Mouse (Mus musculus): ENCODE data around the gene Vim.
A peak's percentile ranks its signal among the peaks of the same experiment; 100 is the strongest.

Vim gene

DNA sequence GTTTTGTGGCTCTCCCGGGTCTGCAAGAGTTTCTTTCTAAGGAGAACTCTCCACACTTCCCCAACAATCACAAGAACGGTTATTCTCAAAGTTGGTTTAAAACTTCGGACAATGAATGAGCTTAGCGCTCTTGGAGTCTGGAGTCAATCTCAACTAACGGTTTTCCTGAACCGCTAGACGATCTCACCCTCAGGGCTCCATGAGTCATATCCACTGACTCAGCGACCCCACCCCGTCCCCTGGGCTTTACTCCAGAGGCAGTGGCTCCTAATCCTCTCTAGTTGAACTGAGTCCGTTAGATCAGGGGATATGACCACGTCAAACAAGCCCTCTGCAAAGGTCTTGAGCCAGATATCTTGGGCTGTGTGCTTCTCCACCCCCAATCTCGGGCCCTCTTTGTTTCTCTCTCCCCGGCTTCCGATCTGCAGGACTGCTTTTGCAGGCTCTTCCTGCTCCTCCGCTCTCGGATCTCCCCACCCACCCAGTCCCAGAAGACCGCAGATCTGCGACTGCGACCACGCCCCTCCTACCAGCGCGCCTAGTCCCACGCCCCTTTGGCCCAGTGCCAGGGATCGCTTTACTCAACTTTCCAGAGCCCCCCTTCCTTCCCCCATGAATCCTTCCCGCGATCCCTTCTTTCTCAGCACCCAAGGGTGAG is at the start of gene Vim:
TSS of gene Vim (plus strand) at position 520 of the 658 bp plus-strand sequence.
- peak; percentile 99 for DNase-seq (ENCODE audit: low read depth, low spot score)

DNA sequence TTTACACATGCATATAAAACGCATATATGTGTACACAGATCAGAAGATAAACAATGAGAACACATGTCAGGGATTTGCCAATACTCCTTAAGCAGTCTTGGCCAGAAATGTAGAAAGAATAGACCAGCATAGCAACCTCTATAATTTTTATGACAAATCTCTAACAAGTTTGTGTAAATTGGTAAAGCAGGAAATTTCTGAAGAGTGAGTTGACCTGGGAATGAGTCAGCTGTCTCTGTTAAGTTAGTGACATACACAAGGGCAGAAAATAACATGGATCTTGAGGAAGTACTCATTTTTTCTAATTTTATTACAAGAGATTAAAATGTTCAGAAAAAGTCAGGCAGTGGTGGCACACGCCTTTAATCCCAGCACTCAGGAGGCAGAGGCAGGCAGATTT is 47.5 kb upstream of the Vim start:
- peak; percentile 56 for DNase-seq (ENCODE audit: low read depth, low spot score)

DNA sequence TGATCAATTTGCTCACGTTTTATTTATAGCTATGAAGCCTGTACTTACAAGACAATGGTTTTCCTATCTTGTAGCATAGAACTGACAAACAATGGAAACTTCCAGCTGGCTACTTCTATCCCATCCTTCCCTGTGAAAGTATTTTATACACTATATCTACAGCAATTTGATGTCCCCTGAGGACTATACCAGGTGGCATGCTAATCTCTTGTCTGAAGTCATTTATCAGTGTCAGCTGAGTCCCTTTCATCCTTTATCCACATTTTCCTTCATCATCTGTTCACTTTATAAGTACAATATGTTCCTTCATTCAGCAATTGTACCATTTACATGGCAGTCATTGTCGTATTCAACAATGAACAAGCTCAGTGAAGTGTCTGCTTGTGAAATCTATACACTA is 46.6 kb upstream of the Vim start:
- no peak for DNase-seq (ENCODE audit: low read depth, low spot score)

DNA sequence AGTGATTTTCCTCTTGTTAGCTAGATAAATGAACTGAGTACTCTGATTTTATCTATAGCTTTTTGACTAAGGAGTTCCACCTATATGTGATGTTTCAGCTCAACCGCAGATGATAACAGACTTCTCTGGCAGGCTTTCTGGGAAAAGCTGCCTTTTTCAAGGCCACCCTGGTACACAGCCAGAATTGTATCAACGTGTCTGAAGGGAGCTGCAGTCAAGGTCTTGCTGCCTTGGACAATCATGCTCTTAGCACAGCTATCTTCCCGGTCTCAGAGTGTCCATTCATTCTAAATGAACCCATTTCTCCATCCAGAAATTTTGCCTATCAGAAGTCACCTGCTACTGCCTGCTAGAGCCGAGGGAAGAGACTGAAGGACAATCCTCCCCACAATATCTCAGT is 46.2 kb upstream of the Vim start:
- no peak for DNase-seq (ENCODE audit: low read depth, low spot score)

DNA sequence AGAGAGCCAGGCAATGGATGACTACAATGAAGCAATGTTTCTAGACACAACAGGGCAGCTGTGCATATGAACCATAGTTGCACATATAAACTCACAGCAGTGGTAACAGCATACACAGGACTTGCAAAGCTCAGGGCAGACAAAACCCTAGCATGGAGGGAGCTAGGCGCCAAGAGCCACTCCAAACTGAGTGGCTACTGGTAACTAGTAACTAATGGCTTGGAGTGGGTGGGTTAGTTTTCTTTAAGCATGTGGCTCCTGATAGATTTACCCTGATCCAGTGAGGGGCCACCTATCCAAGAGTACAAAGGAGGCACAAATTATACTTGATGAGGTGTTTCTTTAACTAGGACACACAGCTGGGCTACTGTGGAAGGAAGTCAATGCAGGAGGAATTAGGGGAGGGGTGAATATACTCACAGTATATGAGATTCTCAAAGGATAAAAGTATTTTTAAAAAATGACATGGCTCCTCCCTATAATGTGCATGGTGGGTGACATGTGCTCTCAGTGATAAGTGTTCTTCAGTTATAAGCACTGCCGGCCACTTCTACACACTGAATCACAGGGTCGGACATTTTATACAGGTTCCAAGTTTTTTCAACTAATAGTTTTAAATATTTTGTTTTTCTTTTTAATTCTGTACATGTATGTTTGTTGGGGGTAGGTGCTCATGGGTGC is 44.3 kb upstream of the Vim start:
- DNase-seq (ENCODE audit: low read depth, low spot score): no peak

DNA sequence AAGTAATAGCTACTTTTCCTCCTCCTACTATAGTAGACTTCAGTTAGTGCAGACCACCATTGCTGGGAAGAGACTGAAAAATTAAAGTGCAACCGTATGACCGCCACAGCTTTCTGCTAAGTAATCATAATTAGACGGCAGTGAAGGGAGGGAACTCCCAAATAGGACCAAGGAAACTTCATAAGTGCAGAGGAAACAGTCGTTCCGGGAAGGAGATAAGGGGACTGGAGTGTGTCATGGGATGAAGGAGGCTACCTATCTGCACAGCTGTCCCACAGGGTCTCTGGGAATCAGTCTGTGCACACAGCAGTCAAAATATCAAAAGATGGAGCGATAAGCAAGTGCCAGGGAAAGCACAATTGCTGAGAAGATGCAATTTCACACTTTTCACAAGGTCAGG is 43.1 kb upstream of the Vim start:
- DNase-seq (ENCODE audit: low read depth, low spot score): no peak

DNA sequence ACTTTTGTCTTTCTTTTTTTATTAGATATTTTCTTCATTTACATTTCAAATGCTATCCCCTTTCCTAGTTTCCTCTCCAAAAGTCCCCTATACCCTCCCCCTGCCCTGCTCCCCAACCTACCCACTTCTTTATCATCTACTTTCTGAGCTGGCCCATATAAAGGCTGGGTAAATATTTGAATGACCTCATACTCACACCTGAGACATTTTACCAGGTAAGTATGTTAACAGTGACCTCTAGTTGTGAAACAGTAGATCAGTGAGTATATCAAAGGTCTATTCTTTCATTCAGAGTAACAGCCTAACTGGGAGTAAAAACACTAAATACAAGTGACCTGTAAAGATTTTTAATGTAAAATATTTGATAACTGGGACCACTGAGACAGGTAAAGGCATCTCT is 37.0 kb upstream of the Vim start:
- no peak for DNase-seq (ENCODE audit: low read depth, low spot score)

DNA sequence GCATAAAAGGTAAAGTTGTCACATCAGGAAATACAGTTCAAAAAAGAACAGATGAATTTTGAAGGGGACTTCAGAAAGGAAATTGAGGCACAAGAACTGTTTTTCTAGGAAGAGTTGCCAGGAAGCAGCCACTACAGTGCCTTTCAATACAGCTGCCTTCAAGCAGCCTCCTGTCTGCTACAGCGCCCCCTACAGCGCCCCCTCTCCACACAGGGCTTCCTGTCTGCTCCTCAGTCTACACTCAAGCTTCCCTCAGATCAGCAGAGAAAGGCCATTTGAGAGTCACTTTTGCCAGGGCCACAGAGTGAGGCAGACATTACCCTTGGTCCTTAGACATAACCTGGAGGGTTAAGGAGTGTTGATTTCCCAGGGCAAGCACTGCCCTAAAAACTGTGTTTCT is 36.0 kb upstream of the Vim start:
- no peak for DNase-seq (ENCODE audit: low read depth, low spot score)

DNA sequence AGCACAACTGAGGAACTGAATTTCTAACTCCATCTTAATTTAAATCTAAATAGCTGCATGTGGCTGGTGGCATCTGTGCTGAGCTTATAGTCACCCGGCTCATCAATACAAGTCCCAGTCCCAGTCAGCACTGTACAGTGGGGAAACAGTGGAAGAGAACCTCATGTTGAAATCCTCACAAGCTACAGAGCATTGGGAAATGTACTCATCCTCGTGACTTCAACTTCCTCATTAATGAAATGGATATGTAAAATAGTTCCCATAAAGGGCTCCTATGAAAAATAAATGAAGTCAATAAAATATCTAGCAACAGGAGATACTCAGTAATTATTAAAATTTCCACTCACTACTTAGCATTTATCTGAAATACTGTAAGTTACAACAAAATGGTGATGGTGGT is 35.5 kb upstream of the Vim start:
- DNase-seq (ENCODE audit: low read depth, low spot score): no peak

DNA sequence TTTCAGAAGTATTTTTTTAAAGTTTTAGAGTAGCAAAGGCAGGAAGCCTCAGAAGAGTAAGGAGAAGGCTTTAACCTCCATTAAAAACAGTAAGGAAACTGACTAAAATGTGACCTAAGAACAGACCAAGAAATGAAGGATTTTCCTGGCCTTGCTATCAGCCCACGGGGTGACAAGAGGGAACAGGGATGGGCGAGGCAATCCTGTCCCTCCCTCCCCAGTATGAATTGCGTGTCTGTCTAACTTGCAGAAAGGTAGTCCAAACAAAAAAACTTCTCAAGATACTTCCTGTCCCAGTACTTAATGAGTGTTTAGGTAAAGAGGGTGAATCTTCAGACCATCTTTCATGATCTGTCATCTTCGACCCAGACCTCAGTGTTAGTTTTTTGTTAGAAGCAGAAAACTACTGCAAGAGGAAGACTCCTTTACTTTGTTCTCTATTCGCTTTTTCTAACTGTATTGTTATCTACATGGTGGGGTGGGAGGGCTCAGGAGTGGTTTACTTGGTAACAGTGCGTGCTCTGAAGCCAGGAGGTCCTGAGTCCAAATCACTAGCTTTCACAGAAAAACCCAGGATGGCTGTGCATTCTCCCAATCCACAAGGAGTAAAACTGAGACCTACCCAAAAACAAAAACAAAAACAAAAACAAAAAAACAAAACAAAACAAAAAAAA is 34.9 kb upstream of the Vim start:
- DNase-seq (ENCODE audit: low read depth, low spot score): no peak

DNA sequence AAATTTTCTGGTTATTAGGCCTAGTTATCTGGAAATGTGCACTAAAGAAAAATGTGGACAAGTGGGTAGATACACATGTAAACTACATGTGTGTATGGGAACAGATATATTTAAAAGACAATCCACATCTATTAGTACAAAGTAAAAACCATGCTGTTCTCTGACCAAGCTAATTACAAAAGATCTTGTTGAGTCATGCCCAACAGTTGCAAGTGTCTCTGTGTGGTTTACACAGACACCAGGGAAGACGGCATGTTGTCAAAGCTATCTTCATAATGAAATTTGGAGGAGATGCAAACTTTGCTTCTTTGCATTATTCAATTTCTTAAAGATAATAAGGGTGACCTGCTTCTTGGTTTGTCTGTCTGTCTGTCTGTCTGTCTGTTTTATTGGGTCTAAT is 33.9 kb upstream of the Vim start:
- no peak for DNase-seq (ENCODE audit: low read depth, low spot score)

DNA sequence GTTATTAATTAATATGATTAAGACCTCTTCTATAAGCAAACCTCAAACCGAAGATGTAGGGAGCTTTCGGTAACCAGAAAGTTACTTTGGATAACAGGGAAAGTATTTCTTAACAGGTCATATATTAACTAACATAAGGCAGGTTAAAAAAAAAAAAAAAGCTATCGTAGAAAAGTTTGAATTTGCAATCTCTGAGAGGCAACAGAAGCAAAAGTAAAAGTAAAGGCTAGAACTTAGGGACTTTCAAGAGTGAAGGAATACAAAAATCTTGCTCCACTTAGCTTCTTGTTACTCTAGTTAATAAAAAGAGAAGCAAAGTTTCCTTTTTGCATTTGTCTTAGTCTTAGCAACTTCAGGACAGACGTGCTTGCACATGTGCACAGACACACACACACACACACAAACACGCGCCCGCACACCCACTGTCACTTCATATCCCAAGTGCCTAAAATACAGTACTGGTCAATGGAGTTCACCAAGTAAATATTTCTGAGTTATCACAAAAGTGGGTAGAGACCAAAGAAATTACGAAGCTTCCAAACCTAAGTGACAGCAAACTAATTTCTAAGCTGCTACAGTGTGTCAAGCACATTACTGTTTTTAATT is 30.1 kb upstream of the Vim start:
- DNase-seq (ENCODE audit: low read depth, low spot score): peak; percentile 26

DNA sequence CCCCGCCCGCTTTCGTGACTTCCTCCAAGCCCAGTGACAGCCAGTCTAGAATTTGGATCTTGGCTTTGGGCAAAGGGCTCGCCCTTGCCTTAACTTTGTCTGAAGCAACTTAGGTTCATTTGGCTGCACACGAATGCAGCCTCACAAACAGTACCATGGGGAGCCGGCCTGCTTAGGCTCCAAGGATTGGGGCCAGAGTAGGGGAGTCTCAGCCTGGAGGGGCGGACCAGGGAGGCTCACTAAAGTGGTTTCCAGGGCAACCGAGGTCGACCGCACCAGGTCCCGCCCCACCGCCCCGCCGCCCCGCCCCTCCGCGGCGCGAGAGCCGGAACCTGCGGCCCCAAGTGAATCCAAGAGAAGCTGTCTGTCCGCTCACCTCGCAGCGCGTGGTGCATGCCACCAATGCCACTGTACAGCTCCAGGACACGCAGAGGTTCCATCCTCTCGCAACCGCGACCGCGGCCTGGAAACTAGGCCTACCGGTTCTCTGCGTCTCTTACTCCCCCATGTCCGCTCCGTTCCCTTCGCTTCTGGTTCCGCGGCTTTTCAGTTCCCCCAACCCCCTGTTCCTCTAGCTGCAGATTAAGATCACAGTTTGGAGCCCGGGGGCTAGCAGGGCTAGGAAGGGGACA is 29.4 kb upstream of the Vim start, which contains the start of gene Trdmt1:
TSS of gene Trdmt1 (minus strand) at position 476 of the 632 bp plus-strand sequence.
- DNase-seq (ENCODE audit: low read depth, low spot score): peak; percentile 92

DNA sequence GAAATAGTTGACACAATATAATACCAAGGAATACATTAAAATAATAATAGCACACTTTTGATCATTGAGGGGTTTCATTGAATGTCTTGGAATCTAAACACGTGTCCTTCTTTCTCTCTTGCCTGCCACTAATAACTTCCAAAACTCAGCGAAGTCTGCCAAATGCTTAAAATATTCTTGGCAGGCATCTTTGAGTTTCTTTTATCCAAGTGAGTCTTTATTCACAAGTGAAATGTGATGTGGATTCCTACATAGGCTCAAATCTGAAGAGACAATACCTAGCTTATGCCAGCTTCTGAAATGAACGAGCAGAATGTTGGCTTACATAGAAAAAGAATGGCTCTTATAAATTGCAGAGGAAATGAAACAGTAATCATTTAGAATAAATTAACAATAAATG is 25.0 kb upstream of the Vim start:
- no peak for DNase-seq (ENCODE audit: low read depth, low spot score)

DNA sequence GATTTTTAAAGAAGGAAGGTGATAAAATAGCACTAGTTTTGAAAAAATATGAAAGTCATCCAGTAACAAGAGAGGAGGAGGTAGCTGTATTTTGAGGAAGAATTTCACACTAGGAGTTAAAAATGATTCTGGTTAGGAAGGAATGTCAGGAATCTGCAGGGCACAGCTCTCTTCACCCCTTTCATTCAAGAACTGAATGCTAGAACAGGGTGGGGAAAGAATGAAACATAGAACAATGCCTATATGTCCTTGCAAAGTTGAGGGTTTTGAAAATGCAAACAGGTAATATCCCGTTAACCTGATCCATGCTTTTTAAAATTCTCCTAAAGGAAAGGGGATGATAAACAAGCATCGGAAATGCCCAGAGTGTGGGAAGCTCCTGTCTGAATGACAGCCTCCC is 19.8 kb upstream of the Vim start:
- peak; percentile 73 for DNase-seq (ENCODE audit: low read depth, low spot score)

DNA sequence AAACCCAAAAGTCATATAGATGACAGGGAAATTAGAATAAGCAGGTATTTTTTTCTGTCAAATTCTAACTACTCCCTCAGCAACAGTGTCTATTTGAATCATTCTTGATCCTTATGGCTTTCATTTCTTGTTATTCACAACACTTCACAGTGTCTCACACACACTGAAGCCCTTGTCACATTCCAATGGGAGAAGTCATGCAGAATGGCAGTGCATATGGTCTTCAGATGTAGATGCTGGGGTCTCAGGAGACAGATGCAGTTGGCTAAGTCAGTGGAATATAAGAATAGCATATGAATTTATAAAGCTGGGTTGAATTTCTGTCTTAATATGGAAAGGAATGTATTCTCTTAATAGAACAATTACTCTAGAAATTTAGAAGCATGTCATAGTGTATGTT is 17.5 kb upstream of the Vim start:
- DNase-seq (ENCODE audit: low read depth, low spot score): peak; percentile 91

DNA sequence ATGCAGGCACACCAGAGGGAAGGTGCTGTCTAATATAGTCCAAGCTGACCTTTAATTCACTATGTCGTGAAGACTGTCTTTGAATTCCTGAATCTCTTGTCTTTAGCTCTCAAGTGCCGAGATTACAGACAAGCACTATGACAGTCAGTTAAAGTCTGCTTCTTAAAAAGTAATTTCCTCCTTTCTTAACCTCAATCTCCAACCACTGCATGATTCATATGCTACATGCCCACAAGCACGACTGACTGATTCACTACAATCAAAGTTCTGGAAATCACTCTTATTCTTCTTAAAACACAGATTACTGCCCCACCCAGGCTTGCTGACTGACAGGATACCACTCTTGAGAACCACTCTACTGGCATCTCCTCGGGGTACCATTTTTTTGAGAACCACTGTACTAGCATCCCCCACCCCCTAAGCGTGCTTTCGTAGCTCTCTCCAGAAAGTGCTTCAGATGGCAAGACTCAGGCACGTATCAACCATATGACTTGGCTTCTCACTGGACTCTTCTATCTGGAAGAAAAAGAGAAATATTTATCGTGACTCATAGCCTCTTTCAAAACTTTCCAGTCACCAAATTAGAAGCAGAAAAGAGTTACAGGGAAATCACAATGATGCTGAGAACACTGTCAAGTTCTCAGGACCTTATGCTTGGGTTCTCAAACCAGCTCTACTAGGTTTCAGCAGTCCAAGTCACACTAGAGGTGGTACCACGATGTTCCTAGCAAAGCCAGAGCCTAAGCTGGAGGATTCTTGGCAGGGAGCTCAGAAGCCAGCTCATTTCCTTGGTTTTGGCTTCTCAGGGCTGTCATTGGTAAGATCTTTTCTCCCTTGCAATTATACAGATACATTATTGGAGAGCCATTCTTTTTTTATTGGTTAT is 16.3 kb upstream of the Vim start:
- peak; percentile 90 for DNase-seq (ENCODE audit: low read depth, low spot score)

DNA sequence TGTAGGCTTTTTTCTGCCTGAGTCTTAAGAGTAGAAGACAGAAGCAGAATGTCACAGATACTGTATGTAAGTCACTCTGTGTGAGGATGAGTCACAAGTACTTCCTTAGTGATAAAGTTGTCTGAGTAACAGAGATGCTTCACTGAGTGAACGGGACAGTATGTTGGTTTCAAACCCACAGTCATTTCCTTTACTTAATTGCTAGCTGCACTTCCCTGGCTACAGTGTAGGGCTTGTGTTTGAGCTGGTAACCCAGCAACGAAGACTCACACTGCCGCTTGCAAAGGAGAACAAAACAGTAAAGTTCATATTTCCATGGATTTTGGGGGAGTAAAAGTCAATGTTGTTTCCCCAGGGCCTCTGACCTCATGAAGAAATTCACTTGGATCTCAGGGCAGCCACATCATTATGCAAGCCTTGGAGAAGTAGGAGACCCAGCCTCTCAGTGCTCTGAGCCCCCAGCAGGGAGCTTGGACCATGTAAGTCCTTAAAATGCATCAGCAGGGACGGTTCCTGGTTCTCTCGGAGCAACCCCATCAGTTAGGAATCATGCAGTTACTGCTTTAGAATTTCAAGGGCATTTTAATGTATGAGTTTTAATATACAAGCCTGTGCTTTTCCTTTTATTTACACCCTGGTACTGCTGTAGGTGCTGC is 15.0 kb upstream of the Vim start:
- DNase-seq (ENCODE audit: low read depth, low spot score): peak; percentile 82

DNA sequence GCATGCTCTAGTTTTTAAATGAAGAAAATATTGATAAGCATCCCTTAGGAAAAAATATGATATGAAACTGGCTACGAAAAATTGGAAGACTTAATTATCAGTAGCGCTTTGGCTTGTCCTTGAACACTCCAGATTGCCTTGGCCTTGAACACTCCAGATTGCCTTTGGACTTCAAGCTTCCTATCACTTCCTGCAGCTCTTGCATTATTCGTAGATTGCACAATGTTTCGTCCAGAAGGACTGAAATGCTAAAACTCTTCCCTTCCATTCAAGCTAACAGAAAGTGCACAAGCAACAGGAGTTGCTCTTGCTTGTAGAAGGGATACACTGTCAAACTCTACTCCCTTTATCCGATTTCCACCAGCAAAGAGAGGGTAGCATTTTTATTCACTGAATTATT is 14.4 kb upstream of the Vim start:
- DNase-seq (ENCODE audit: low read depth, low spot score): peak; percentile 30

DNA sequence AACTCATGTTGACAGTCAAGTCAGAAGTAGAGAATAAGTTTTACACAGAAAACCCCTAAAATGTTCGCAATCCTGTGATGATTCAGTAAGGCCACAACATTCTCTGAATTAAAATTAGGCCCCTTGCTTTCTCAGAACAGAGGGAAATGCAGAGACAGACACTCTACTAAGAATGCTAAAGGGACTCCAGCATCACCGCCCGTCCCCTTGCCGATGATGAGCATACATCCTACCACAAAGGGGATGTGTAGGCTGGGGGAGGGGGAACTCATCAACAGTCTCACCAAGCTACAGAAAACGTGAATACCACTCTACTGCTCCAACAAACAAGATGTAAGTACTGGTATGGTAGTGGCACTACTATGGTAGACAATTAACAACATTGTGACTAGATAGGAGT is 14.0 kb upstream of the Vim start:
- no peak for DNase-seq (ENCODE audit: low read depth, low spot score)

DNA sequence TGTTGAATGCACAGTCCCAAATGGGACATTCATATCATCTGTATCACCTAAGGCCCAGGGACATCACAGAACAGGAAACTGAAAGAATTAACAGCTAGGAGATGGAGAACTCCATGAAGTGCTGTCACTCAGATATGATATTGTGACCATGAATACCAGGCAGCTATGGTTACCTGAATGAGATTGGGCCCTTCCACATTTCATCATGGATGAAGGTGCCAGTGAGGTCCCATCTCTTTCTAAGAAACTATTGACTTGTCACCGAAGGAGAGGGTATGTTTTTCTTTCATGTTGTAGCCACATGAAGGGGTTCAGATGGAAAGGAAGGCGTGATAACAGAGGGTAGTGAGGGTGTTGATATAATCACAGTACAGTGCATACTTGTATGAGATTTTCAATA is 13.3 kb upstream of the Vim start:
- DNase-seq (ENCODE audit: low read depth, low spot score): no peak

All from 3T3-L1 (cell line).